Mouse (Mus musculus) layer of hippocampus, adult 18-20 months (tissue): Measurements from ENCODE around the gene Gmfg. TPM values are rescaled to one million over a fixed set of nuclear protein-coding genes. Genes with fewer than 3 reads are reported as not detected.
A peak's percentile ranks its signal among the peaks of the same experiment; 100 is the strongest.

Source experiments
- DNase-seq, 2 experiments: peaks; one replicate each; pipeline ENCODE4 v3.0.0; 2022; ENCODE audit warnings: low spot score in 2 of 2
- total RNA-seq, 2 experiments: library from RNA; stranded (reverse); gene quantifications; 2 replicates each; pipeline ENCODE4 v1.2.3; 2021

The Gmfg gene
- total RNA-seq, 2 experiments from 2014 or later = 2.2 to 2.4 TPM

DNA sequence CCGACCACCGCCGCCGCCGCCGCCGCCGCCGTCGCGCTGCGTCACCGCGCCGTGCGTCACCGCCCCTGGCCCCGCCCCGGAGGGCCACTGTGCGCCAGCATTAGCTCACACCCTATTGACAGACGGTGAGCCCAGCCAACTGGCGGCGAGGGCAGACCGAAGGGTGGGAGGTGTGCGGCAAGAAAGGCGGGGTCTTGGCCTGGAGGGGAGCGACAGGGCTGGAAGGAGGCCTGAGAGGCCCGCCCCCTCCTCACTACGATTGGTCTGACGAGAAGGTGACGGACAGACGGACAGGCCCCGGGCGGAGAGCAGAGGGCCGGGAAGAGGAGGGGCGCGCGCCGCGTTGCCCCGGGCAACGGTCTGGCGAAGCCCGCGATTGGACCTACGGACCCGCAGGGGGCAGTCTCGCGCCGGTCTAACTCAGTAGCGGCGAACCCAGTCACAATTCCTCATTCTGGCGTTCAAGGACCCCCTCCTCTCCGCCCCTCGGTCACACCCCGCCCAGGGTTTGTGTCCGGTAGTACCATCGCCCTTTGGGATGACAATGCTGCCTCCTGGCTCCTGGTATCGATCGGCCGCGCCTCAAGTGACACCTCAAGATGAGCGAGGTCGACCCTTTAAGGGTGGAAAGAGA is 859 bp upstream of the Gmfg start:
- peak; percentile 99 to 100 for DNase-seq

GRCm38 (mm10) chr7:28437964-28438363 is 717 bp downstream of the Gmfg start:
- DNase-seq = no peak

GRCm38 (mm10) chr7:28438771-28439170 is 1.5 kb downstream of the Gmfg start:
- no peak for DNase-seq

GRCm38 (mm10) chr7:28440739-28441138 is 3.5 kb downstream of the Gmfg start:
- DNase-seq = no peak

- no peak for DNase-seq
These were observed 4.7 kb downstream of the Gmfg start for GRCm38 (mm10) chr7:28441776-28442485.

DNA sequence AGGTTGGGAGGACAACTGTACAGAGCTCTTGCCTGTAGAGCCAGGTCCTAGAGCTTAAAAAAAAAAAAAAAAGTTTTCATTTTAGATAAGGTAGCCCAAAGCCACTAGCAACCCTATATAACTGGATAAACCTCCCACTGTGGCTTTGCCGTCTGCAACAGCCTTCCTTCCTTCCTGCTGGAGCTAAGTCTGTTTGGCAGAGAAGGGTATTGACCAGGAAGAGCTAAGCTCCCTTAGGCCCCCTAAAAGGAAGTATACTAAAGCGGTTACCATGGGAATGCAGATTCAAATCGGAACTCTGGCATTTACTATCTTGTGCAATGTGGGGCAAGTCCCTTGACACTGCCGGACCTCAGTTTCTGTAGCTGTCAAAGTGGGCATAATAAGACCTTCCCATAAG is 5.4 kb downstream of the Gmfg start:
- DNase-seq = no peak

GRCm38 (mm10) chr7:28444344-28444974 is 7.2 kb downstream of the Gmfg start:
- no peak for DNase-seq

- peak; percentile 56 to 87 for DNase-seq
These were observed 9.2 kb downstream of the Gmfg start for GRCm38 (mm10) chr7:28446446-28446845.

- no peak for DNase-seq
These were observed 10.0 kb downstream of the Gmfg start for GRCm38 (mm10) chr7:28447101-28447830.

- DNase-seq = no peak
These were observed 10.9 kb downstream of the Gmfg start for GRCm38 (mm10) chr7:28447865-28448820.

DNA sequence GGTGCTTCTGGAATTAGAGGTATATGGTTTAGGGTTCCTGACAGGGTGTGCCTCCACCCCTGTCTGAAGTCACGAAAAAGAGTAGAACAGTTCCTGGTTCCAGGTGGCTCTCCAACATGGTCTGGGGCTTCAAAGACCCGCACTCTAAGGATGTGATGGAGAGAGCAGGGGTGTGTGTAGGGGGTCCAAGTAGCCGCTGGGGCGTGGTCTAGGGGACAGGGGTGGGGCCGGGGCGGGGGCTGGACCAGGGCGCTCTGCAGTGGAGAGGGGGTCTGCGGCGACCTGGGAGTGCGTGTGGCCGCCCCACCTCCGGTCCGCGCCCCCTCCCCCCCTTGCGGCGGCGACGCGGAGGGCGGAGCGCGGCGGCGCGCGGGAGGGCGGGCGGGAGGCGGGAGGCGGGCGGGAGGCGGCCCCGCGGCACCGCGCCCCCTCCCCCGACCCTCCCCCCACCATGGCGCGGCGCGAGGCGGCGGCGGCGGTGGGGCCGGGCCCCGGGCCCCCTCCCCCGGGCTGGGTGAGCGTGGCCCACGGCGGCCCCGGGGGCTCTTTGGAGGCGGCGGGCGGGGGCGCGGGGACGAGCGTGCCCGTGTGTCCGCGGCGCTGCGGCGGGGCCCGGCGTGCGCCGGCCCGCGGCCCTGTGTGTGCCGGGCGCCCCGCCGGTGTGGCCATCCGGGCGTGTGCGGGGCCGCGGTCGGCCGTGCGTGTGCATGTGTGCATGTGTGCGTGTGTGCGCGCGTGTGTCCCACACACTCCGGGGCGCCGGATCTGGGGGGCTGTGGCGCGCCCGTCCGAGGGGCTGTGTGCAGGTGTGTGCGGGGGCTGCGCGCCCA is 14.5 kb downstream of the Gmfg start, which contains the start of gene Lrfn1:
Gene Lrfn1, plus strand, starts transcription at position 450 of the 830 bp plus-strand sequence.
- no peak for DNase-seq

DNA sequence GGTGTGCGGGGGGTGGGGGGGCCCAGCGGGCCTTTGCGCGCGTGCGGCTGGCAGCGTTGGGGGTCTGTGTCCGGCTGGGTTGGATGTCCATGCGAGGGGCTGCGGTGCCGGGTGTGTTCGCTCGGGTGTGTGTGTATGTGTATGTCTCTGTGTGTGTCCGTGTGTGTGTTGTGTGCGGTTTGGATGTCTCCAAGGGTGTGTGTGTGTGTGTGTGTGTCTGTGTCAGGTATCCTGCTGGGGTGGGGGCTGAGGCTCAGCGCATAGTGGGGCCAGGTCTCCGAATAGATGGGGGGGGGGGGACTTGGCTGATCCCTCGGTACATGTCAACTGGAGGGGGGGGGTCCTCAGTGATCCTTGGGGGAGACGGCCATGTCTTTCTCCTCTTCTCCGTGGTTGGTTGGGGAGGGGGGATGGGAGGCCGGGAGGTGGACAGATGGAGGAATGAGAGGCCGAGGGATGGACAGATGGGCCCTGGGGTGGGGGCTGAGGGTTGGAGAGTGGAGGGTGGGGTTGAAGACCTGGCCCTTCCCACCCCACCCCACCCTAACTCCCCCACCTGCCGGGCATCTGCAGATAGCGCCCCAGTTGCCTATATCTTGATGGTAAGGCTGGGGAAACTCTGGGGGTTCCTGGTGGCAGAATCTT is 15.2 kb downstream of the Gmfg start:
- no peak for DNase-seq

GRCm38 (mm10) chr7:28460361-28460760 is 23.1 kb downstream of the Gmfg start:
- no peak for DNase-seq

DNA sequence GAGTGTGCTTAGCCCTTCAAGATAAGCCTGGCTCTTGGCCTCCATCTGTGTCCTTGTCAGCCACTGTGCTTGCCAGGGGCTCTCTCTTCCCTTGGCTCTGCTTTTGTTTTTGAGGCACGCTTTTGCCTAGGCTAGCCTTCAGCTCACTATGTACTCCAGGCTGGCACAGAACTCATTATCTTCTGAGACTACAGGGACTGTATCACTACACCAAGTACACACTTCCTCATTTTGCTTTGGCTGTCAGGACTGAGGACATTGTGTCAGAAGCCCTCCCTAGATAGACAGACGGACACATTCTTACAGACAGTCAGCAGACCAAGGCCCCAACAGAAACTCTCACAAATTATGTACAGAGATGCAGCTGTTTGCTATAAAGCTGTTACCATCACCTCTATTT is 25.5 kb downstream of the Gmfg start:
- DNase-seq = no peak

- DNase-seq = peak; percentile 88 to 94
These were observed 27.4 kb downstream of the Gmfg start for GRCm38 (mm10) chr7:28464416-28465212.

GRCm38 (mm10) chr7:28466721-28467212 is 29.5 kb downstream of the Gmfg start:
- no peak for DNase-seq

DNA sequence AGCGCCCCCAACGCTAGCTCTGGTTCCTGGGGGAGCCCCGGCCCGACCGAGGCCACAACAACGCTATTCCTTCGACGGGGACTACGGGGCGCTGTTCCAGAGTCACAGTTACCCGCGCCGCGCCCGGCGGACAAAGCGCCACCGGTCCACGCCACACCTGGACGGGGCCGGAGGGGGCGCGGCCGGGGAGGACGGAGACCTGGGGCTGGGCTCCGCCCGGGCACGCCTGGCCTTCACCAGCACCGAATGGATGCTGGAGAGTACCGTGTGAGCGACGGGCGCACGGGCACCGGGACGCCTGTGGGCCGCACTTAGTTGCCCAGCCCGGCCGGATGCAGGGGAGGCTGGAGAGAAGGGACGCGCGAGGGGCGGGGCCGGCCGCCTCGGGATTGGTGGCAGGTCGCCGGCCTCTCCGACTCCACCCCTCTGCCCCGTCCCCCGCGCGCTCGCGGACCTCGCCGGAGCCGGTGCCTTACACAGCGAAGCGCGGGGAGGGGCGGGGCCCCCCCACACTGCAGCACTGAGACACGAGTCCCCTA is 30.0 kb downstream of the Gmfg start:
- no peak for DNase-seq

- no peak for DNase-seq
These were observed 38.9 kb downstream of the Gmfg start for GRCm38 (mm10) chr7:28476191-28476590.
